Mouse (Mus musculus) liver, embryonic 13.5 days (tissue): ENCODE results near the gene Gm4131. TPM values are rescaled to one million over a fixed set of nuclear protein-coding genes. Genes with fewer than 3 reads are reported as not detected.

Experiments
- ATAC-seq: fragments of 200-750 bp; cut with Nextera tagmentation; 2 replicates; pipeline ENCODE4 v1.8.0; 2017; ENCODE audit warnings: low read depth, mild to moderate bottlenecking, moderate number of reproducible peaks, moderate library complexity
- DNase-seq: peaks from one replicate; pipeline ENCODE4 v3.0.0; 2022
- H3K27ac ChIP-seq: fragments of 300-500 bp; sonication (generic); 2 replicates; pipeline ENCODE4 v1.5.1; 2015; ENCODE audit warnings: moderate library complexity, mild to moderate bottlenecking, inconsistent platforms
- H3K27me3 ChIP-seq: fragments of 300-500 bp; sonication (generic); 2 replicates; pipeline ENCODE4 v1.6.1; 2015; ENCODE audit warnings: mild to moderate bottlenecking, inconsistent platforms
- H3K36me3 ChIP-seq: fragments of 300-500 bp; sonication (generic); 2 replicates; pipeline ENCODE4 v1.6.1; 2015; ENCODE audit warnings: mild to moderate bottlenecking, inconsistent platforms
- H3K4me1 ChIP-seq: fragments of 300-500 bp; sonication (generic); replicated peaks from 2 replicates; pipeline ENCODE4 v1.6.1; 2015; ENCODE audit warnings: inconsistent platforms
- H3K4me2 ChIP-seq: fragments of 300-500 bp; sonication (generic); 2 replicates; pipeline ENCODE4 v1.6.1; 2015; ENCODE audit warnings: inconsistent platforms, mild to moderate bottlenecking, moderate library complexity
- H3K4me3 ChIP-seq: fragments of 300-500 bp; sonication (generic); replicated peaks from 2 replicates; pipeline ENCODE4 v1.5.1; 2015; ENCODE audit warnings: mild to moderate bottlenecking, inconsistent platforms
- H3K9ac ChIP-seq: fragments of 300-500 bp; sonication (generic); 2 replicates; pipeline ENCODE4 v1.6.1; 2015; ENCODE audit warnings: mild to moderate bottlenecking, inconsistent platforms
- H3K9me3 ChIP-seq: fragments of 300-500 bp; sonication (generic); replicated peaks from 2 replicates; pipeline ENCODE4 v1.6.1; 2016; ENCODE audit warnings: inconsistent platforms
- WGBS: fragments of 180-500 bp; shearing (Covaris S2); methylation state at CpG from one replicate; pipeline ENCODE4 v1.1.7; 2015; ENCODE audit not compliant: insufficient replicate concordance; 5-methylcytosine and 5-hydroxymethylcytosine counted together
- polyA plus RNA-seq: library from polyadenylated mRNA; unstranded; fragments of >200 nt; fragmentation: Nextera tagmentation; extraction: Ambion mirVana; gene quantifications from 2 replicates; pipeline ENCODE4 v1.2.1, GENCODE M21; 2015

The Gm4131 gene
- polyA plus RNA-seq, 1 experiment from 2014 or later, result not detected

DNA sequence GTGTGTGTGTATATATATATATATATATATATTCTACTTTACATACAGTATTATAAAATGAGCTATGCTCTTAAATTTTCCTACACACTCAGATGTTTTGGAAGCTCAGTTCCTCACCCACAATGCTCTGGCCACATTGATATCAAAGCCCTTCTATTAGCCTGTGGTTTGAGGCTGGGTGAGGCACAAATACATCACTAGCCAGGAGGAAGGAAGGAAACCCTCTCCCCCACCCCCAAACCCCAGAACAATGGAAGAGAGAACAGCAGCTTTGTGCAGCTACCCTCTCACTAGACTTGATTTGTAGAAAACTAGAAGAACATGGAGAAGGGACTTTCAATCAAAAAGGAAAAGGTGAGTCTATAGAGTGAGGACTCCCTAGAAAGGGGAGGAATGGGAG is 126.7 kb downstream of the Gm4131 start:
- Histone ChIP-seq H3K4me2 (no peak overlapping the region), H3K9me3 (no peaks in the 10 kb centered on the region), H3K9ac (no peak overlapping the region), H3K4me3 (no peak overlapping the region), H3K27ac (no peak overlapping the region), H3K4me1 (no peaks in the 10 kb centered on the region), H3K27me3 (no peaks in the 10 kb centered on the region), H3K36me3 (no peaks in the 10 kb centered on the region)
- DNase-seq (no peak), ATAC-seq (no peak)

DNA sequence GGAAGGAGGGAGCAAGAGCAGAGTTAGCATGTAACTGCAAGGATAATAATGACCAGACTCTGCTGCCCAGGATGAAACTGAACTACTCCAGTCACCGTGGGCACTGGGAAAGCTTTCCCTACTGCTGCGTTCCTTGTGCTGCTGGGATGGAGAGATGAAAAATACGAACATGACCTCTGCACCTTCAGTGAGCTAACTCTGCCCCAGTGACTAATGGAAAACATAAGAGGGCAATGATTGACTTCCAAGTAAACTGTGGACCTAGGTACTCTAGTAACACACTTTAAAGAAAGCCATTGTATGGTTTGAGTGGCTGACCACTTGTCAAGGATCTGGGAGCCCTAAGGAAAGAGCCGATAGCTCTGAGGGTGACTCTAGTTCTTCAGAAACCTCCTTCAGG is 128.5 kb downstream of the Gm4131 start:
- no peaks in the 10 kb centered on the region for H3K9me3 ChIP-seq
- no peak for ATAC-seq
- no peak overlapping the region for H3K27ac ChIP-seq
- DNase-seq, result no peak
- 63% methylated on average over 4 of the region's 4 CpGs for WGBS
- no peaks in the 10 kb centered on the region for H3K4me1 ChIP-seq
- H3K9ac ChIP-seq, result no peak overlapping the region
- no peaks in the 10 kb centered on the region for H3K36me3 ChIP-seq
- H3K4me3 ChIP-seq, result no peak overlapping the region
- H3K4me2 ChIP-seq, result no peak overlapping the region
- no peaks in the 10 kb centered on the region for H3K27me3 ChIP-seq

DNA sequence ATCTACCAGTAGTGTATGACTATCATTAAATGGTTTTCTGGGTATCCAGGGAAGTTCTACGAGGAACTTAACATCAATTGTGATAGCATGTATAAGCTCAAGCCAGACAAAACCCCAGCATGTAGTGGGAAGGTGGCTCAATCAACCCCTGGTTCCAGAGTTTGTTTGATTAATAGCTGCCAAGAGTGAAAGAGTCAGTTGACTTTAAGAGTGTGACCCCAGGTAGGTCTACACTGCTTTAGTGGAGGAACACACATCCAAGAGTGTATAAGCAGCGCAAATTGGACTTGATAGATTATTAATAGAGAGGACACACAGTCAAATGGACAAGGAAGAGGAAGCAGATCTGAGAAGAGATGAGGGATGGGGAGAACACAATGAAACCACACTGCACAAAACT is 128.9 kb downstream of the Gm4131 start:
- Histone ChIP-seq H3K4me2 (no peak overlapping the region), H3K9ac (no peak overlapping the region), H3K27me3 (no peaks in the 10 kb centered on the region), H3K4me3 (no peak overlapping the region), H3K36me3 (no peaks in the 10 kb centered on the region), H3K27ac (no peak overlapping the region), H3K9me3 (no peaks in the 10 kb centered on the region), H3K4me1 (no peaks in the 10 kb centered on the region)
- WGBS, result 58% methylated on average over 2 of the region's 2 CpGs
- ATAC-seq, result no peak
- no peak for DNase-seq

DNA sequence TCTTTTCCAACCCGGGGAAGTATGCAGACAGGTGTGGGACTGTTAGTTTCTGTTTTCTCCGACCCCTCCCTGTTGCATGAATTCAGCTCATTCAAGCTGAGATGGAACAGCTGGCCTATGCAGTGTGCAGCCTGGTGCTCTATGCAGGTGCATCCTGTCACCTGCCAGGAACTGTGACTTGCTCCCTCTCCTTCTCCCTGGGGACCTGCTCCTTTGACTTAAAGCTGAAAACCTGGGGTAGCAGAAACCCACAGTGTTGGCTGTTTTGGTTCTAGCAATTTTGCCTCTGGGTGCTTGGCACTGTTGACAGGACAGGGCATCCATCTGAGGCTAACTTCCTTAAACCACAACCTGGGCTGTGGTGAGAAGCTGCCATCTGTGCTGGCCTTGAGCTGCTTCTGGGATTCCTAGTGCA is 141.4 kb downstream of the Gm4131 start:
- ATAC-seq, result no peak

DNA sequence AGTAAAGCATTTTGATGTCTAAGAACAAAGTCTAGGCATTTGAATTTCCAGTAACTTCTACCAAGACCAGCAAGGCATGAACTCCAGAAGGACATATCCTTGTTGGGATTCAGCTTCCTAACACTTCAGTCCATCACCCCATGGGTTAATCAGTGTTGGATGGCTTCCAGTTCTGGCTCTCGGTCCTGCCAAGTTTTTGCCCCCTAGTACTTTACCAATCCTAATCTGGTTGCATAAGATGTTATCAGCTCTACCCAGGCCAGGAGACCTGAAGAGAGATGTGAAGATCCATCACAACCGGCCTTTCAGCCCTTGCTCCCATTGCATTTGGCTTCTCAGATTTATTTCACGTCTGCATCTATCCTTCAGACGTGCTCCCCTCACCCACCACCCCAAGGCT is 144.5 kb downstream of the Gm4131 start:
- Histone ChIP-seq H3K9me3 (no peaks in the 10 kb centered on the region), H3K4me3 (no peak overlapping the region), H3K4me2 (no peak overlapping the region), H3K27me3 (no peaks in the 10 kb centered on the region), H3K4me1 (no peaks in the 10 kb centered on the region), H3K36me3 (no peaks in the 10 kb centered on the region), H3K27ac (no peak overlapping the region), H3K9ac (no peak overlapping the region)
- DNase-seq (no peak), ATAC-seq (no peak)
- 67% methylated on average over 4 of the region's 4 CpGs for WGBS

More for the DNA sequence above, 141.4 kb downstream of the Gm4131 start:
- Histone ChIP-seq H3K9ac (no peak overlapping the region), H3K36me3 (no peaks in the 10 kb centered on the region), H3K27me3 (no peaks in the 10 kb centered on the region), H3K4me2 (no peak overlapping the region), H3K4me3 (no peak overlapping the region), H3K9me3 (no peaks in the 10 kb centered on the region), H3K4me1 (no peaks in the 10 kb centered on the region), H3K27ac (no peak overlapping the region)
- DNase-seq, result no peak
- WGBS, result 60% methylated on average over 2 of the region's 2 CpGs

DNA sequence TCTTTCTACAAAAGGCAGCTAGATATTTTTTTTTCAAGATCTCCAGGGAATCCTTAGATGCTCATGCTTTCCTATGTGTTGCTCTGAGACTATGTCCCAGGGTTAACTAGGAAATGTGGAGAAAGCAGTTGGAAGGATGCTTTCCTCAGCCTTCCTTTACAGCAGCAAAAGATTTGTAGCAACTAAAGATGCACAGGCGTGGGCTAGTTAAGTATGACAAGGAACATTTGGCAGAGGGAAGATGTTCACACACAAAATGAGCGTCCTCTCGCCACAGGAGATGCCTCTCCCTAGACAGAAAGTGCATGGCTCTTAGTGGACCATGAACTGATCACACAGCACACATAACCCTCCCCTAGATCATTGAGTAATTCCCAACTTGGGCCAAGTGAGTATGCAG is 149.2 kb downstream of the Gm4131 start:
- Histone ChIP-seq H3K36me3 (no peaks in the 10 kb centered on the region), H3K9me3 (no peaks in the 10 kb centered on the region), H3K9ac (no peak overlapping the region), H3K4me3 (no peak overlapping the region), H3K4me1 (no peaks in the 10 kb centered on the region), H3K27ac (no peak overlapping the region), H3K4me2 (no peak overlapping the region), H3K27me3 (no peaks in the 10 kb centered on the region)
- WGBS, result 58% methylated on average over 3 of the region's 3 CpGs
- no peak for DNase-seq
- ATAC-seq, result no peak

DNA sequence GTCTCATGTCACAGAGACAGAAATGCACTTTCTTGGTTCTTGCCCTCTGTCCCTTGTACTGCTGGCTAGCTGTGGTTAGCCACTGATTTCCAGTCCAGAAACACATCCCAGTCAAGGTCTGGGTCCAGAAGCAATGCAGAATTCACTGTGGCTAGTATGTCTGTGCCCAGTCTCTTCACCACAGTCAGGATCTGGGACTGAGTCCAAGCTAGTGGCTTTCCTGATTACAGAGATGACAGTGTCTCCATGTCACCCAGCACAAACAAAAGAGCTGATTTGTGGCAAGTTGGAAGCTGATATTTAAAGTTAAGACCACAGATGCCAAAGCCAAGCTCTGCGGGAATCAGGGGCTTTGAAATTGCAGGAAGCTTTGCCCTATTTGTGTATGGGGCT is 150.0 kb downstream of the Gm4131 start:
- 33% methylated on average over 1 of the region's 1 CpGs for WGBS
- Histone ChIP-seq H3K4me1 (no peaks in the 10 kb centered on the region), H3K9ac (no peak overlapping the region), H3K4me3 (no peak overlapping the region), H3K36me3 (no peaks in the 10 kb centered on the region), H3K27me3 (no peaks in the 10 kb centered on the region), H3K27ac (no peak overlapping the region), H3K9me3 (no peaks in the 10 kb centered on the region), H3K4me2 (no peak overlapping the region)
- ATAC-seq, result no peak
- no peak for DNase-seq

DNA sequence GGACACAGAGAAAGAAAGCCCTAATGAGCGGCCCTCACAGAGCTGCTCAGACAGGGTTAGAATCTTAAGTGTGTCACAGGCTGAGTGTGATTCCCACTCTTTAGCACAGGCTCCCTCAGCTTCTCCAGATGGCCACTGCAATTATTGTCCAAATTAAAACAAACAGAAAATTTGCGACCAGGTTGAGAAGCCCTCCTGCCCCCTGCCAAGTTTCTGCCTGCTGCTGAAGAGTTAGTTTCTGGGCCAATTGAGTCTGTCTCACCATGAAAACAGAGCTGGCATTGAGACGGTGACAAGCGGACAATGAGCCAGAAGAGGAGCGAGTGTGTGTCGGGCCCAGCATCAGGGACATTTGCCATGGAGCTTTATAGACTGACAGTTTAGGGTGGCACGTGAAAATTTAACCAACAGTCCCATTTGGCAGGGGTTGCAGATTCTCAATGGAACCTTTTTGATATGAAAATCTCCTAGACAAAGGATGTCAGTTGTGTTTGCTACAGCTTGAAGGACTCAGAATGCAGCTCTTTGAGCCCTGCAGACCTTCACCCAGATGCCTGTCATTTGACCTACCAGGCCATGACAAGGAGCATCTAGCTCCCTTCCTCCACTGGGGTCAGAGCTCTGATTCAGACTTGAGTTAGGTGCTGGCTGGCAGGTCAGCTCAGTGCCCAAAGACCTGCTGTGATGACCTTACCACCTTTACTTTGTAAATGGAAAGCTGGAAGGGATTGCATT is 150.5 kb downstream of the Gm4131 start:
- no peaks in the 10 kb centered on the region for H3K27me3 ChIP-seq
- no peaks in the 10 kb centered on the region for H3K9me3 ChIP-seq
- ATAC-seq (no peak), DNase-seq (no peak)
- no peak overlapping the region for H3K4me2 ChIP-seq
- WGBS, result 68% methylated on average over 7 of the region's 7 CpGs
- no peak overlapping the region for H3K4me3 ChIP-seq
- H3K36me3 ChIP-seq, result no peaks in the 10 kb centered on the region
- no peaks in the 10 kb centered on the region for H3K4me1 ChIP-seq
- no peak overlapping the region for H3K9ac ChIP-seq
- no peak overlapping the region for H3K27ac ChIP-seq

Other genes with a start within 250 kb of the Gm4131 start
- gene Gucy1b2, start 110.6 kb downstream of the Gm4131 start, polyA plus RNA-seq, result not detected in 2 replicates
- gene Fam124a, start 11.2 kb downstream of the Gm4131 start, polyA plus RNA-seq, result 3.4 TPM in 2 replicates
- not detected in 2 replicates for gene Serpine3, start 96.7 kb upstream of the Gm4131 start, polyA plus RNA-seq
- gene Ints6, start 194.2 kb upstream of the Gm4131 start, polyA plus RNA-seq, result 10.5 and 14.5 TPM in 2 replicates